Comparison of ENCODE assay signal across 23 mouse cellular contexts in genomic region chr13:10236279-10236678, GRCm38 (mm10).
DNase-seq lines count a peak whose midpoint lies in the region; ATAC-seq and TF ChIP-seq lines count a peak whose summit lies in the region.
"Had no signal": no experiment of that assay in that cellular context is flagged by ENCODE, and none has a peak within 500 bp of the region (broad histone marks: within the 10 kb centered on the region; RNA-seq: fewer than 3 reads in every experiment).

No protein-coding gene starts in this region.

- TF ChIP-seq CTCF in forebrain, postnatal 0 days (IDR thresholded peaks at IDR 0.05; ENCODE audit: low read depth): no peak

- 62% methylated on average over 4 of the region's 4 CpGs for WGBS in forebrain, postnatal 0 days
- WGBS in forebrain, embryonic 12.5 days: 96% methylated on average over 4 of the region's 4 CpGs
- 96% methylated on average over 4 of the region's 4 CpGs for WGBS in midbrain, embryonic 10.5 days

- no peak overlapping the region for H3K4me2 ChIP-seq in forebrain, postnatal 0 days (ENCODE audit: low read depth)
- H3K4me2 ChIP-seq in forebrain, embryonic 12.5 days: no peak overlapping the region
- H3K4me2 ChIP-seq: hindbrain, embryonic 15.5 days; liver, embryonic 15.5 days; lung, embryonic 15.5 days had no signal

- intact Hi-C loops in left cerebral cortex, postnatal 14 days (cut with DNase I): loop anchor here (5.0 kb wide), 1 partner anchor 126 kb away; the partner anchor contains the start of gene Chrm3
- intact Hi-C loops in left cerebral cortex, postnatal 10 days (cut with DNase I): no loop called here
- intact Hi-C loops in left cerebral cortex, postnatal 36 days (cut with DNase I): no loop called here

- no peak overlapping the region for H3K4me3 ChIP-seq in forebrain, postnatal 0 days (ENCODE audit: low read depth, low read length)
- H3K4me3 ChIP-seq in forebrain, embryonic 12.5 days (replicated peaks): no peak overlapping the region
- H3K4me3 ChIP-seq in midbrain, embryonic 10.5 days: no peak overlapping the region
- H3K4me3 ChIP-seq: embryonic facial prominence, embryonic 10.5 days; heart, embryonic 10.5 days; hindbrain, embryonic 15.5 days; limb, embryonic 10.5 days; liver, embryonic 15.5 days; lung, embryonic 15.5 days; megakaryocyte, embryonic 14.5 days had no signal

- no peaks in the 10 kb centered on the region for H3K36me3 ChIP-seq in forebrain, postnatal 0 days (ENCODE audit: insufficient read depth)
- no peaks in the 10 kb centered on the region for H3K36me3 ChIP-seq in forebrain, embryonic 12.5 days (replicated peaks)
- H3K36me3 ChIP-seq in midbrain, embryonic 10.5 days: no peaks in the 10 kb centered on the region
- H3K36me3 ChIP-seq: embryonic facial prominence, embryonic 10.5 days; heart, embryonic 10.5 days; hindbrain, embryonic 15.5 days; limb, embryonic 10.5 days; liver, embryonic 15.5 days; lung, embryonic 15.5 days had no signal

- no peaks in the 10 kb centered on the region for H3K27me3 ChIP-seq in forebrain, postnatal 0 days (ENCODE audit: insufficient read depth, low read length)
- H3K27me3 ChIP-seq in forebrain, embryonic 12.5 days: no peaks in the 10 kb centered on the region
- no peaks in the 10 kb centered on the region for H3K27me3 ChIP-seq in midbrain, embryonic 10.5 days (ENCODE audit: low read depth, poor library complexity, severe bottlenecking)
- H3K27me3 ChIP-seq: hindbrain, embryonic 15.5 days; liver, embryonic 15.5 days; lung, embryonic 15.5 days; megakaryocyte, embryonic 14.5 days had no signal

- DNase-seq in cerebellum, postnatal 10 days: peak; percentile 48 to 53
- no peak for DNase-seq in cerebellum, adult 18-20 months
- DNase-seq in forebrain, postnatal 0 days: peak; percentile 23
- peak; percentile 16 to 23 for DNase-seq in left cerebral cortex, postnatal 14 days (ENCODE audit: low spot score in 2 of 2)
- DNase-seq in left cerebral cortex, postnatal 10 days (ENCODE audit: extremely low spot score in 1 of 2, low spot score in 2 of 2): no peak
- peak; percentile 33 to 35 for DNase-seq in left cerebral cortex, postnatal 36 days (ENCODE audit: low spot score in 2 of 2)
- DNase-seq in midbrain, embryonic 10.5 days (ENCODE audit: low spot score): no peak
- DNase-seq: adrenal gland, postnatal 14 days; cerebellum, adult 11 months; gastrocnemius, postnatal 10 days; liver; lung, postnatal 36 days; midbrain, embryonic 14.5 days; thymus, adult 2 months had no signal

- H3K27ac ChIP-seq in forebrain, postnatal 0 days (ENCODE audit: low read depth, low read length): no peak overlapping the region
- H3K27ac ChIP-seq in forebrain, embryonic 12.5 days: no peak overlapping the region
- H3K27ac ChIP-seq in midbrain, embryonic 10.5 days (replicated peaks): no peak overlapping the region
- H3K27ac ChIP-seq: embryonic facial prominence, embryonic 10.5 days; heart, embryonic 10.5 days; hindbrain, embryonic 15.5 days; kidney, postnatal 0 days; limb, embryonic 10.5 days; liver, embryonic 15.5 days; lung, embryonic 15.5 days had no signal

- no peak overlapping the region for H3K9ac ChIP-seq in forebrain, postnatal 0 days
- H3K9ac ChIP-seq in forebrain, embryonic 12.5 days: no peak overlapping the region
- H3K9ac ChIP-seq: hindbrain, embryonic 15.5 days; liver, embryonic 15.5 days; lung, embryonic 15.5 days had no signal

- peak; percentile 84 for ATAC-seq in forebrain, postnatal 0 days
- ATAC-seq in forebrain, embryonic 12.5 days (ENCODE audit: low FRiP score): no peak

- H3K9me3 ChIP-seq in forebrain, postnatal 0 days (ENCODE audit: low read length): no peaks in the 10 kb centered on the region
- no peaks in the 10 kb centered on the region for H3K9me3 ChIP-seq in forebrain, embryonic 12.5 days
- H3K9me3 ChIP-seq in midbrain, embryonic 10.5 days (replicated peaks): no peaks in the 10 kb centered on the region
- H3K9me3 ChIP-seq: embryonic facial prominence, embryonic 10.5 days; heart, embryonic 10.5 days; hindbrain, embryonic 15.5 days; limb, embryonic 10.5 days; liver, embryonic 15.5 days; lung, embryonic 15.5 days; megakaryocyte, embryonic 14.5 days had no signal

- no peaks in the 10 kb centered on the region for H3K4me1 ChIP-seq in forebrain, postnatal 0 days (ENCODE audit: insufficient read depth)
- no peaks in the 10 kb centered on the region for H3K4me1 ChIP-seq in forebrain, embryonic 12.5 days
- no peaks in the 10 kb centered on the region for H3K4me1 ChIP-seq in midbrain, embryonic 10.5 days
- H3K4me1 ChIP-seq: embryonic facial prominence, embryonic 10.5 days; heart, embryonic 10.5 days; hindbrain, embryonic 15.5 days; limb, embryonic 10.5 days; liver, embryonic 15.5 days; lung, embryonic 15.5 days; megakaryocyte, embryonic 14.5 days had no signal

Comparison
In these comparisons a context has a peak if more than half of its experiments do, and no peak if none do; other contexts are left out.
1. DNase-seq: peak in cerebellum, postnatal 10 days (2 of 2), forebrain, postnatal 0 days (single experiment), left cerebral cortex, postnatal 14 days (2 of 2) and left cerebral cortex, postnatal 36 days (2 of 2); none in cerebellum, adult 18-20 months (0 of 2), left cerebral cortex, postnatal 10 days (0 of 2) and midbrain, embryonic 10.5 days (single experiment).